Mouse (Mus musculus): ENCODE results near the gene Map6d1. TPM values are rescaled to one million over a fixed set of nuclear protein-coding genes. Genes with fewer than 3 reads are reported as not detected.

The Map6d1 gene
- total RNA-seq, 4 experiments from 2014 or later = 27.2 to 36.7 (median 29.8) TPM

- no peak for DNase-seq (ENCODE audit: low spot score in 2 of 2)
Observed at GRCm38 (mm10) chr16:20191161-20191882, 49.8 kb downstream of the Map6d1 start.

GRCm38 (mm10) chr16:20185368-20185767, 55.8 kb downstream of the Map6d1 start:
- no peak for DNase-seq (ENCODE audit: low spot score in 2 of 2)

Other genes with a start within 250 kb of the Map6d1 start
- gene Klhl24, start 143.8 kb downstream of the Map6d1 start, total RNA-seq (2022) = 10 to 100 TPM; 76.2 to 95.8 (median 85.2) TPM
- gene Yeats2, start 100.3 kb downstream of the Map6d1 start, total RNA-seq (2022) = 10 to 100 TPM; 32.7 to 58.6 (median 42.8) TPM
- 10 to 100 TPM; 52.2 to 73.7 (median 58.0) TPM for gene Parl, start 61.0 kb upstream of the Map6d1 start, total RNA-seq (2022)
- gene Cyp2ab1, start 84.0 kb upstream of the Map6d1 start, total RNA-seq (2022) = not detected
- gene Abcc5, start 185.0 kb upstream of the Map6d1 start, total RNA-seq (2022) = 100 to 1,000 TPM; 202 to 301 (median 225) TPM